In genomic region chr19:37537717-37538116, GRCm38 (mm10) we compare ENCODE assay signal across 20 mouse cellular contexts. TPM values are rescaled to one million over a fixed set of nuclear protein-coding genes. Genes with fewer than 3 reads are reported as not detected.
DNase-seq lines count a peak whose midpoint lies in the region; ATAC-seq and TF ChIP-seq lines count a peak whose summit lies in the region.
"Had no signal": no experiment of that assay in that cellular context is flagged by ENCODE, and none has a peak within 500 bp of the region (broad histone marks: within the 10 kb centered on the region; RNA-seq: fewer than 3 reads in every experiment).

No protein-coding gene starts in this region.

- no peaks in the 10 kb centered on the region for H3K27me3 ChIP-seq in heart, embryonic 10.5 days (ENCODE audit: insufficient read depth, poor library complexity, severe bottlenecking)
- H3K27me3 ChIP-seq in liver, embryonic 15.5 days: no peaks in the 10 kb centered on the region
- peaks cover 3% of the 10 kb centered on the region; the same call in 1 of the 2 replicates for H3K27me3 ChIP-seq in stomach, postnatal 0 days (ENCODE audit: control insufficient read depth, insufficient read depth, low read length)
- H3K27me3 ChIP-seq: embryonic facial prominence, embryonic 15.5 days; forebrain, embryonic 13.5 days had no signal

- intact Hi-C loops in heart, postnatal 14 days (cut with DNase I): no loop called here

- no peak for TF ChIP-seq EP300 in stomach, postnatal 0 days (optimal IDR thresholded peaks at IDR 0.05)

- H3K9me3 ChIP-seq in heart, embryonic 10.5 days: no peaks in the 10 kb centered on the region
- H3K9me3 ChIP-seq in liver, embryonic 15.5 days (replicated peaks): no peaks in the 10 kb centered on the region
- H3K9me3 ChIP-seq in stomach, postnatal 0 days (ENCODE audit: control insufficient read depth, low read length): no peaks in the 10 kb centered on the region
- H3K9me3 ChIP-seq: embryonic facial prominence, embryonic 15.5 days; forebrain, embryonic 13.5 days; hindbrain, embryonic 12.5 days had no signal

- ATAC-seq in erythroid progenitor cell, adult 5-6 weeks (replicated peaks; ENCODE audit: low FRiP score, poor library complexity, severe bottlenecking): peak; percentile 59
- peak; percentile 54 for ATAC-seq in liver, embryonic 15.5 days (ENCODE audit: insufficient read depth)
- peak; percentile 83 for ATAC-seq in megakaryocyte-erythroid progenitor cell, adult 5-6 weeks (replicated peaks; ENCODE audit: low FRiP score, low TSS enrichment, poor library complexity, severe bottlenecking)
- no peak for ATAC-seq in stomach, postnatal 0 days (ENCODE audit: low FRiP score, low TSS enrichment)
- ATAC-seq: forebrain, embryonic 13.5 days; hindbrain, embryonic 16.5 days had no signal

- H3K4me3 ChIP-seq in heart, embryonic 10.5 days: no peak overlapping the region
- no peak overlapping the region for H3K4me3 ChIP-seq in liver, embryonic 15.5 days (replicated peaks)
- no peak overlapping the region for H3K4me3 ChIP-seq in stomach, postnatal 0 days (ENCODE audit: low read depth, low read length)
- H3K4me3 ChIP-seq: embryonic facial prominence, embryonic 15.5 days; forebrain, embryonic 13.5 days; heart, embryonic 13.5 days; hindbrain, embryonic 12.5 days had no signal

- H3K4me1 ChIP-seq in heart, embryonic 10.5 days: peaks cover 28% of the 10 kb centered on the region
- peaks cover 34% of the 10 kb centered on the region for H3K4me1 ChIP-seq in liver, embryonic 15.5 days (replicated peaks)
- H3K4me1 ChIP-seq in stomach, postnatal 0 days (replicated peaks; ENCODE audit: control insufficient read depth, insufficient read depth): no peaks in the 10 kb centered on the region
- H3K4me1 ChIP-seq: embryonic facial prominence, embryonic 15.5 days; forebrain, embryonic 13.5 days; hindbrain, embryonic 12.5 days had no signal

- H3K36me3 ChIP-seq in heart, embryonic 10.5 days: no peaks in the 10 kb centered on the region
- H3K36me3 ChIP-seq in liver, embryonic 15.5 days (replicated peaks): no peaks in the 10 kb centered on the region
- no peaks in the 10 kb centered on the region for H3K36me3 ChIP-seq in stomach, postnatal 0 days (ENCODE audit: control insufficient read depth, insufficient read depth, low read length)
- H3K36me3 ChIP-seq: embryonic facial prominence, embryonic 15.5 days; heart, embryonic 13.5 days; hindbrain, embryonic 12.5 days had no signal

- no peak overlapping the region for H3K27ac ChIP-seq in heart, embryonic 10.5 days
- peak overlapping the region; percentile 54; the same call in 1 of the 2 replicates for H3K27ac ChIP-seq in liver, embryonic 15.5 days (replicated peaks)
- no peak overlapping the region for H3K27ac ChIP-seq in stomach, postnatal 0 days (replicated peaks)
- H3K27ac ChIP-seq: embryonic facial prominence, embryonic 15.5 days; forebrain, embryonic 13.5 days; heart, embryonic 13.5 days; hindbrain, embryonic 12.5 days had no signal

- 31% methylated on average over 1 of the region's 1 CpGs for WGBS in heart, embryonic 10.5 days
- WGBS in liver, embryonic 15.5 days (ENCODE audit: insufficient replicate concordance): 18% methylated on average over 1 of the region's 1 CpGs
- 43% methylated on average over 1 of the region's 1 CpGs for WGBS in stomach, postnatal 0 days

- H3K9ac ChIP-seq in liver, embryonic 15.5 days: no peak overlapping the region
- no peak overlapping the region for H3K9ac ChIP-seq in stomach, postnatal 0 days (ENCODE audit: low read length)
- H3K9ac ChIP-seq: embryonic facial prominence, embryonic 15.5 days; forebrain, embryonic 13.5 days; heart, embryonic 13.5 days; hindbrain, embryonic 12.5 days had no signal

- no peak for TF ChIP-seq CTCF in stomach, postnatal 0 days (IDR thresholded peaks at IDR 0.05; ENCODE audit: low read depth)

- DNase-seq in heart, embryonic 10.5 days (ENCODE audit: low spot score): peak; percentile 17
- no peak for DNase-seq in heart, postnatal 14 days
- DNase-seq in stomach, postnatal 0 days (ENCODE audit: low spot score): no peak
- DNase-seq in layer of hippocampus, postnatal 25 days (ENCODE audit: extremely low spot score in 1 of 2, low spot score in 1 of 2): no peak
- DNase-seq: adrenal gland, adult 2 months; adrenal gland, postnatal 25 days; cerebellum, adult 11 months; cerebellum, adult 8-10 months; cerebellum, postnatal 14 days; embryo, embryonic 11 days; gastrocnemius, postnatal 10 days; heart, postnatal 4 days had no signal

- no peak overlapping the region for H3K4me2 ChIP-seq in liver, embryonic 15.5 days
- no peak overlapping the region for H3K4me2 ChIP-seq in stomach, postnatal 0 days (replicated peaks; ENCODE audit: low read depth)
- H3K4me2 ChIP-seq: embryonic facial prominence, embryonic 15.5 days; forebrain, embryonic 13.5 days; heart, embryonic 13.5 days; hindbrain, embryonic 12.5 days had no signal

RNA-seq across cellular contexts. Expression of gene Exoc6, which starts 12.5 kb away (rescaled TPM):
- 18.0 and 25.3 TPM in 2 replicates for polyA plus RNA-seq in heart, embryonic 10.5 days (2016; fragmentation: Nextera tagmentation; extraction: Ambion mirVana)
- total RNA-seq in heart, postnatal 14 days (2021): 10 to 100 TPM; 27.5 to 29.7 TPM
- total RNA-seq in erythroid progenitor cell, adult 5-6 weeks (2015; ENCODE audit: low replicate concordance): 26.3 and 32.7 TPM in 2 replicates
- 39.3 and 39.6 TPM in 2 replicates for total RNA-seq in erythroid progenitor cell, adult 5-6 weeks (2017; ENCODE audit: low replicate concordance)
- 27.2 and 27.5 TPM in 2 replicates for polyA plus RNA-seq in liver, embryonic 15.5 days (2015; fragmentation: Nextera tagmentation; extraction: Ambion mirVana)
- total RNA-seq in megakaryocyte-erythroid progenitor cell, adult 5-6 weeks (2014; fragmentation: Nextera tagmentation): 46.9 and 49.2 TPM in 2 replicates
- 104 and 109 TPM in 2 replicates for total RNA-seq in megakaryocyte-erythroid progenitor cell, adult 5-6 weeks (2017)
- polyA plus RNA-seq in stomach, postnatal 0 days (2015; fragmentation: Nextera tagmentation; extraction: Ambion mirVana): 8.7 and 9.0 TPM in 2 replicates
- total RNA-seq in layer of hippocampus, postnatal 25 days (2021): 10 to 100 TPM; 50.8 to 52.3 TPM
